Mouse (Mus musculus) embryo, embryonic 9.5 days (tissue): ENCODE results near the gene Ntsr1.

Experiments
- DNase-seq: peaks from one replicate; pipeline ENCODE4 v3.0.0-alpha.2; 2017; ENCODE audit errors: extremely low spot score

The Ntsr1 gene

DNA sequence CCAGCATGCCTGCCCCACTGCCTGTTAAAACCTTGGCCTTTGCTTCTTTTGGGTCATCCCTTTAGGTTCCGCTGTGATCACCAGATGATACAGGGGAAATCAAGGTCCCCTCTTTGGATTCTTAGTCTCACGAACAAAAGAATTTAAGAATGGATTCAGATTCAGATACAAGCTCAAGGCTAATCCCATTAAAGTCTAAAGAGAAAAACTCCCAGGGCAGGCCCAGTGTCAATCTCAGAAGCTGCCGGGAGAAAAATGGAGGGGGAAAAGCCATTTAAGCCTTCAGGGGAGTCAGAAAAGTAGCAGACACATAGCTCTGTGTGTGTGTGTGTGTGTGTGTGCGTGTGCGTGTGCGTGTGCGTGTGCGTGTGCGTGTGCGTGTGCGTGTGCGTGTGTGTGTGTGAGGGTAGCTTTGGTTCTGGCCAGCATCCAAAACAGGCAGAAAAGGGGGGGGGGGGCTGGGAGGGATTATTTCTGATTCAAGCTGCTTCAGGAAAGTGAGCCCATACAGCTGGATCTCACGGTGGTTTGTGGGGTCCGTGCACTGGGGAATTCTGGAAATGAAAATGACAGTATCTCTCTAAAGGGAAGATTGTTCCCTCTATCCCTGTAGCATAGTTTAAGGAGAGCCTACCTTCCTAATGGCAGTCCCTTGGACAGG lies 8.8 kb downstream of the Ntsr1 start:
- no peak for DNase-seq

DNA sequence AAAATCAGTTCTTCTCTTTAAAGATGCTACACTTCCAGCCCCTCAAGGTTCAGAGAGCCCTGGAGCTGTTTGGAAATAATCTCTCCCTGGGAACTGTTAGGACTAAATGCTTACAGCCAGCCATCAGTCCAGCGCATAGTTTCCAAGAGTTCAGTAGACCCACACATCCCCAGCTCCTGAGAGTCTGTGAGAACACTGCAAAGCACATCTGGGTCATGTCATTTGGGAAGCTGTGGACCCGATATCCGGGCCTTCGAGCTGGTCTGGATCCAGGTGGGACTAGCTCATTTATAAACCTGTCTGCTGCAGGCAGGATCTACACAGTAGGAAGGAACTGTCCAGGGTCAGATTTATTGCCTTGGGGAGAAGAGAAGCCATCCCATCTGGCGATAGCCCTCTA lies 11.1 kb downstream of the Ntsr1 start:
- no peak for DNase-seq

- no peak for DNase-seq
Measured at GRCm38 (mm10) chr2:180511875-180512661, 12.3 kb downstream of the Ntsr1 start.

DNA sequence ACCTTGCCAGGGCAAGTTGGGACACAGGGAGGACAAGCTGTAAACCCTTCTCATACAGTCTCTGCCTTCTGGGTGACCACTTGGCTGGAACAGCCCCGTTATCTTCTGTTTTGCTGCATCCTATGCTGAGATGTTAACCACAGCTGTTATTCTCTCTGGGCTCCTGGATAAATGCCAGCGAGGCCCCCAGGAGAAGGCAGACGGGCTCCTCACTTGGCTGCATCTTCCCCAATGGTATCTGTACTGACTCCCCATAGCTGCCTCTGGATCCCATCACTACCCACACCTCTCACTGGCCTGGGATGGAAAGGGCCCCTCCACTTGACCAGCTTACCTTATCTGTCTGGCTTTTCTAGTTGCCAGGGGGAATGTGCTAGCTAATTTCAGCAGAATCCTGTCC lies 13.2 kb downstream of the Ntsr1 start:
- DNase-seq = no peak

- no peak for DNase-seq
Measured at GRCm38 (mm10) chr2:180513835-180514234, 14.1 kb downstream of the Ntsr1 start.

GRCm38 (mm10) chr2:180521437-180522221 lies 21.9 kb downstream of the Ntsr1 start:
- no peak for DNase-seq

GRCm38 (mm10) chr2:180522825-180523224 lies 23.0 kb downstream of the Ntsr1 start:
- no peak for DNase-seq

- DNase-seq = no peak
Measured at GRCm38 (mm10) chr2:180527447-180527846, 27.7 kb downstream of the Ntsr1 start.

- no peak for DNase-seq
Measured at GRCm38 (mm10) chr2:180527883-180528282, 28.1 kb downstream of the Ntsr1 start.

DNA sequence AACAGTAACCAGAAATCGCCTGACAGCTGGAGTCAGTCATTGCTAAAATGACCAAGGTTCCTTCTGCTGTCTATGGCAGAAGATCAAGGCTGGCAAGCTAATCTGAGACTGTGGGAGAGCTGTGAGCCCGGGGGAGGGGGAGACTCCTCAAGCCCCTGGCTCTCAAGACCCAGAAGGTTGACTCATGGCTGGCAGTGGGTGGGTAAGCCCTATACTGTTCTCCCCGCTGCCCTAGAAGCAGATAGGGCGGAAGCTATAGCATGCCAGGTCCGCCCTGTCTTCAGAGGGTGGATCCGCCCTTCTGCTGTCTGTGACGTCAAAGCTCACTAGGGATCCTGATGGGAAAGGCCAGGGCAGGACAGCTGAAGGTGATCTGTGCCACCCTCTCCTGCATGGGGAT lies 30.4 kb downstream of the Ntsr1 start:
- DNase-seq = no peak

GRCm38 (mm10) chr2:180530584-180530983 lies 30.8 kb downstream of the Ntsr1 start:
- DNase-seq = no peak

- no peak for DNase-seq
Measured at GRCm38 (mm10) chr2:180531671-180532385, 32.1 kb downstream of the Ntsr1 start.

- DNase-seq = no peak
Measured at GRCm38 (mm10) chr2:180532386-180532995, 32.7 kb downstream of the Ntsr1 start.

DNA sequence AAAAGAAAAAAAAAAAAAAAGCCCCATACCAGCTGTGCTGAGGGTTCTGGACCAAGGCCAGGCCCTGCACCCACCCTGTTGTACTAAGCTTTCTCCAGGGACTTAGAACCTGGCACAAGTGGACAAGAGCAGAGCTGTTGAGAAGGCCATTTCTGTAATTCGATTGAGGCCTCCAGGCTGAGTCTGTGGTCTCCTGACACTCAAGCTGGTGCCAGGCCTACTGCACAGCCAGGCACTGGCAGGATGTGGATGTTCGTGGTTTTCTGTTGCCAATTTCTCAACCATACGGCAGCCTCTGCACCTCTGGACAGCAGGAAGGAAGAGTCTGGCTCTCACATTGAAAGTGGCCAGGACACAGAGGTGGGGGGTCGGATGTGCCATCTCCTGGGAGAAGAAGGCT lies 33.5 kb downstream of the Ntsr1 start:
- no peak for DNase-seq

DNA sequence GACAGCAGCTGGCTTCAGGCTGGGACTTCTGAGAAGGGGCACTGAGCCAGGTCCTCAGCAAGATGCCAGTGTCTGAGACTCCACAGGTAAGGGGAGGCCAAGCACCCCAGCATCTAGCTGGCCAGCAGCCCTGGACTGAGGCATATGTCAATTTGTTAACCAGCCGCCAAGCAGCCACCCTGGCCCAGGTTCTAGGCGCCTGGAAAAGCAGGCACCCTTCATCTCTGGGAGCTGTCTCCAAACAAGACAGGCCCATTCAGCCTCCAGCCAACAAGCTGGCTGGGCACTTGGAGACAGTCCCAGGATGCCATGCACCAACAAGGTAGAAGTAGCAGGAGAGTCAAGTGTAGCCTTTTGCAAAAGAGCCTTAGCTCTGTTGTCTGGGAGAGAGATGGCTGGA lies 43.9 kb downstream of the Ntsr1 start:
- no peak for DNase-seq

DNA sequence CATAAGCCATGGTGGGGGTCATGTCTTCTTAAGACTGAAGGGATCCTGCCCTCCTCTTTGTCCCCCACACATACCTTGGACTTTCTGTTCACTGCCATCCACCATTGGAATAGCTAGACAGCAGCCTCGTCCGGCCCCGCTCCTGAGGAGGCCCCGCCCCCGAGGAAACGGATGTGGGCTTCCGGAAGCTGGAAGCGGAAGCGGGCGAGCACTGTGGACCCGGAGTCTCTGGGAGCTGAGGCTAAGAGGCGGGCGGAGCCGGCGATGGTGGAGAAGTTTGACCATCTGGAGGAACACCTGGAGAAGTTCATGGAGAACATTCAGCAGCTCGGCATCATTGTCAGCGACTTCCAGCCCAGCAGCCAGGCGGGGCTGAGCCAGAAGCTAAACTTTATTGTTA lies 45.3 kb downstream of the Ntsr1 start:
- DNase-seq = no peak

DNA sequence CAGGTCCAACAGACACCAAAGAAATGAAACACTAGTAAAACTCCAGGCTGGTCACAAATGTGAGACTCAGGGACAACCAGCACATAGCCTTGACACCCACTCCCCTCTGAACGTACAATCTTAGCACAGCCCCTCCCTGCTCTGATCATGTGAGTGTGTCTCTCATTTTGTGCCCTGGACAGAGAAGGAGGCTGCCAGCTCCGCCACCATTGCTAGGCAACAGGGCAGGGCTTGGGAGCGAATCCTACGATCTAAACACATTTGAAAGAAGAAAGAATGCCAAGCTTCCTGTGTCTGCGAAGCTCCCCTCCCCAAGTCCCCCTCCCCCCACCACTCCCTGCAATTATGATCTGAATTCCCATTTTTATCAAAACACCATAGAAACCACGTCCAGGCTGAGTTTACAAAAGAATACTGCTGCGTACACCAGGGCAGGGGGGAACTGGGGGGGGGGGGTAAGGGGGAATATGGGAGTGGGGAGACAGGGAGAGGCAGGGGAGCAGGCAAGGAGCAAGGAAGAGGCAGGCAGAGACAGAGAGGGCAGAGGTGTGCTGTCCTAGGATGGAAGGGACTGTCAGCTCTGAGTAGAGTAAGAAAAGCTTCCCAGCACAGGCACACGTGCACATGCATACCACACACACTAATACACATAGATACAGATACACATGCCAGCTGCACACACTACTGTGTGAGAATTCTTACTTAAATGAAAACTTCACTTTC lies 47.8 kb downstream of the Ntsr1 start:
- DNase-seq = no peak

DNA sequence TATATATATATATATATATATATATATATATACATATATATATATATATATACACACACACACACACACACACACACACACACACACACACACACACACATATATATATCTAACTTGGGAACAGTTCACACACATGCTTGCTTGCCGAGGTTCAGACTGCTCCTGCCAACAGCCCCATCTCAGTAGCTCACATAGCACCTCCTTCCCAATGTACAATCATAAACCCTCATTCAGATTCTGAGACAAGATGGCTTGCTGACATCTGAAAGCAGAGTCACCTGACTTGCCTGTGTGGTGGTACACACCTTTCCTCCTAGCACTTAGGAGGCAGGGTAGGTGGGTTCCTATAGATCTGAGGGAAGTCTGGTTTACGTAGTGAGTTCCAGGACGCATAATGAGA lies 52.6 kb downstream of the Ntsr1 start:
- no peak for DNase-seq

GRCm38 (mm10) chr2:180555219-180555618 lies 55.4 kb downstream of the Ntsr1 start:
- no peak for DNase-seq

DNA sequence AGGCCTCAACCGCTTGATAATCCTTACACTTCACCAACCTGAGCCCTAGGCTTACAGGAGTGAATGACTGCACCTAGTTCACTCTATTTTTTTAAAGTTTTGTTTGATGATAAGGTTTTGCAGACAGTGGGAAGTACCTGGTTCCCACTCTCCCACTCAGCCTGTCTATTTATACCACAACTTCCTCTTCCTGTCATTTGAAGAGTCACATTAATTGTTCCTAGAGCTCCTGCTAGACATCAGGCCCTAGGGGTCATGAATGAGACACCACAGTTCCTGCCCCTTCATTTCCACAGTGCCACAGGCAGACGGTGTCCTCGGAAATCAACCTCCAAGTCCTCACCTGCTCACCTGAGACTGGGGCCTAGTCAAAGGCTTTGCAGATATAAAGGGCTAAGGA lies 56.7 kb downstream of the Ntsr1 start:
- DNase-seq = no peak

DNA sequence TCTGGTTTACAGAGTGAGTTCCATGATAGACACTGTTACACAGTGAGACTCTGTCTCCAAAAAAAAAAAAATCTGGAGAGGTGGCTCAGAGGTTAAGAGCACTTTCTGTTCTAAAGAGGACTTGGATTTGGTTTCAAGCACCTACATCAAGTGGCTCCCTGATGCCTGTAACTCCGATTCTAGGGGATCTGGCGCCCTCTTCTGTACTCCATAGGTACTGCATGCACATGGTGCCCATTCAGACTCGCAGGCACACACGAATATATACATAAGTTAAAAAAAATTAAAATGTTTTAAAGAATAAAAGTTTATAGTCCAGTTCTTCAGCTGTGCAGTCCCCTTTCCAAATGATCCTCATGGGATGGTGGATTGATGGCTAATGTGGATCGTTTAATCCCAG lies 60.5 kb downstream of the Ntsr1 start:
- no peak for DNase-seq
